Mouse (Mus musculus) embryo, embryonic 9.5 days (tissue): ENCODE results near the gene Midn.

Experiments used
- DNase-seq: peaks from one replicate; pipeline ENCODE4 v3.0.0-alpha.2; 2017; ENCODE audit errors: extremely low spot score

Gene Midn

GRCm38 (mm10) chr10:80147719-80148601 is at the start of gene Midn:
Gene Midn (plus strand): TSS chr10:80148272.
- peak; percentile 90 for DNase-seq

GRCm38 (mm10) chr10:80098630-80099029 is 49.4 kb upstream of the Midn start:
- DNase-seq: no peak

GRCm38 (mm10) chr10:80100982-80101381 is 47.1 kb upstream of the Midn start:
- no peak for DNase-seq

- DNase-seq: peak; percentile 86
These were observed 45.7 kb upstream of the Midn start for GRCm38 (mm10) chr10:80102216-80102915.

- no peak for DNase-seq
These were observed 45.0 kb upstream of the Midn start for GRCm38 (mm10) chr10:80103032-80103431.

GRCm38 (mm10) chr10:80104181-80104580 is 43.9 kb upstream of the Midn start:
- DNase-seq: no peak

- no peak for DNase-seq
These were observed 42.6 kb upstream of the Midn start, which contains the start of gene Sbno2 for GRCm38 (mm10) chr10:80105460-80105859. Gene Sbno2 (minus strand): TSS chr10:80105571.

GRCm38 (mm10) chr10:80105926-80106325 is 42.1 kb upstream of the Midn start:
- no peak for DNase-seq

GRCm38 (mm10) chr10:80107678-80108077 is 40.4 kb upstream of the Midn start:
- DNase-seq: no peak

- DNase-seq: peak; percentile 93
These were observed 33.5 kb upstream of the Midn start for GRCm38 (mm10) chr10:80114341-80115284.

GRCm38 (mm10) chr10:80115290-80115943 is 32.7 kb upstream of the Midn start, which contains the start of gene Stk11:
Gene Stk11 (plus strand): TSS chr10:80115803.
- peak; percentile 98 for DNase-seq

GRCm38 (mm10) chr10:80115944-80116335 is 32.1 kb upstream of the Midn start:
- no peak for DNase-seq

- DNase-seq: peak; percentile 46
These were observed 31.5 kb upstream of the Midn start for GRCm38 (mm10) chr10:80116563-80116926.

GRCm38 (mm10) chr10:80116927-80117691 is 31.0 kb upstream of the Midn start:
- DNase-seq: peak; percentile 34

GRCm38 (mm10) chr10:80117736-80118135 is 30.3 kb upstream of the Midn start:
- no peak for DNase-seq

GRCm38 (mm10) chr10:80118552-80118951 is 29.5 kb upstream of the Midn start:
- no peak for DNase-seq

GRCm38 (mm10) chr10:80120146-80120545 is 27.9 kb upstream of the Midn start:
- DNase-seq: no peak

GRCm38 (mm10) chr10:80121639-80122038 is 26.4 kb upstream of the Midn start:
- no peak for DNase-seq

GRCm38 (mm10) chr10:80123932-80124562 is 24.0 kb upstream of the Midn start:
- no peak for DNase-seq

GRCm38 (mm10) chr10:80127920-80128319 is 20.2 kb upstream of the Midn start:
- DNase-seq: no peak
